Mouse (Mus musculus) layer of hippocampus, postnatal 14 days (tissue): ENCODE results near the gene Col1a2. TPM values are rescaled to one million over a fixed set of nuclear protein-coding genes. Genes with fewer than 3 reads are reported as not detected.

ENCODE experiments used
- DNase-seq, 2 experiments: peaks; one replicate each; pipeline ENCODE4 v3.0.0; 2021 to 2022; ENCODE audit warnings: low spot score in 2 of 2, mixed read lengths in 1 of 2
- total RNA-seq, 2 experiments: library from RNA; stranded (reverse); gene quantifications; 2 replicates each; pipeline ENCODE4 v1.2.3; 2021

Col1a2 gene
- total RNA-seq, 2 experiments from 2014 or later: 35.9 to 51.1 TPM

- DNase-seq: no peak
Measured at GRCm38 (mm10) chr6:4514671-4515070, 10.1 kb downstream of the Col1a2 start.

GRCm38 (mm10) chr6:4521031-4521430 lies 16.4 kb downstream of the Col1a2 start:
- no peak for DNase-seq

GRCm38 (mm10) chr6:4528439-4528838 lies 23.8 kb downstream of the Col1a2 start:
- DNase-seq: peak in 1 of 2 experiments; percentile 29

- DNase-seq: no peak
Measured at GRCm38 (mm10) chr6:4530986-4531385, 26.4 kb downstream of the Col1a2 start.

- DNase-seq: no peak
Measured at GRCm38 (mm10) chr6:4532898-4533297, 28.3 kb downstream of the Col1a2 start.

- DNase-seq: no peak
Measured at GRCm38 (mm10) chr6:4534462-4535079, 30.0 kb downstream of the Col1a2 start.

GRCm38 (mm10) chr6:4541926-4542715 lies 37.5 kb downstream of the Col1a2 start:
- DNase-seq: no peak

GRCm38 (mm10) chr6:4544554-4544953 lies 39.9 kb downstream of the Col1a2 start:
- DNase-seq: no peak

GRCm38 (mm10) chr6:4545727-4546126 lies 41.1 kb downstream of the Col1a2 start:
- DNase-seq: peak in 1 of 2 experiments; percentile 58

- DNase-seq: no peak
Measured at GRCm38 (mm10) chr6:4548894-4549293, 44.3 kb downstream of the Col1a2 start.

GRCm38 (mm10) chr6:4549846-4550548 lies 45.4 kb downstream of the Col1a2 start:
- no peak for DNase-seq

GRCm38 (mm10) chr6:4550549-4550915 lies 45.9 kb downstream of the Col1a2 start:
- no peak for DNase-seq

- DNase-seq: no peak
Measured at GRCm38 (mm10) chr6:4555366-4555765, 50.8 kb downstream of the Col1a2 start.

GRCm38 (mm10) chr6:4557086-4557485 lies 52.5 kb downstream of the Col1a2 start:
- DNase-seq: no peak

- DNase-seq: peak; percentile 17 to 49
Measured at GRCm38 (mm10) chr6:4557678-4558077, 53.1 kb downstream of the Col1a2 start.

GRCm38 (mm10) chr6:4561156-4561555 lies 56.5 kb downstream of the Col1a2 start:
- no peak for DNase-seq

- no peak for DNase-seq
Measured at GRCm38 (mm10) chr6:4561621-4562020, 57.0 kb downstream of the Col1a2 start.

GRCm38 (mm10) chr6:4562401-4562800 lies 57.8 kb downstream of the Col1a2 start:
- DNase-seq: no peak

GRCm38 (mm10) chr6:4563477-4563876 lies 58.9 kb downstream of the Col1a2 start:
- no peak for DNase-seq

GRCm38 (mm10) chr6:4570412-4570811 lies 65.8 kb downstream of the Col1a2 start:
- DNase-seq: no peak

- no peak for DNase-seq
Measured at GRCm38 (mm10) chr6:4577756-4578155, 73.1 kb downstream of the Col1a2 start.

- no peak for DNase-seq
Measured at GRCm38 (mm10) chr6:4578343-4578742, 73.7 kb downstream of the Col1a2 start.
